Mouse (Mus musculus) bone marrow macrophage, adult 2 months (primary cell): ENCODE measurements around the gene Cd47.

Experiments
- CTCF ChIP-seq: IDR thresholded peaks from 2 replicates; pipeline ENCODE4 v1.5.1; 2012; ENCODE audit warnings: low read depth, mild to moderate bottlenecking, low read length, moderate library complexity
- POLR2A ChIP-seq: IDR thresholded peaks from 2 replicates; pipeline ENCODE4 v1.6.1; 2012; ENCODE audit warnings: mild to moderate bottlenecking, low read depth, low read length, borderline replicate concordance

- TF ChIP-seq CTCF: no peak
- no peak for TF ChIP-seq POLR2A
Observed at GRCm38 (mm10) chr16:49915532-49916476, 115.5 kb downstream of the Cd47 start.
